ENCODE assay signal across 12 mouse cellular contexts in genomic region chr6:3511612-3512011, GRCm38 (mm10). TPM values are rescaled to one million over a fixed set of nuclear protein-coding genes. Genes with fewer than 3 reads are reported as not detected.
DNase-seq lines count a peak whose midpoint lies in the region; ATAC-seq lines count a peak whose summit lies in the region.
"Had no signal": no experiment of that assay in that cellular context is flagged by ENCODE, and none has a peak within 500 bp of the region (broad histone marks: within the 10 kb centered on the region; RNA-seq: fewer than 3 reads in every experiment).

No protein-coding gene starts in this region.

- H3K27ac ChIP-seq in embryonic facial prominence, embryonic 12.5 days = 0 out of 2 replicates have a peak overlapping the region, but pooled peaks have one; percentile 30
- no peak overlapping the region for H3K27ac ChIP-seq in limb, embryonic 11.5 days (replicated peaks; ENCODE audit: low read depth, low read length)
- H3K27ac ChIP-seq: liver, embryonic 15.5 days had no signal

- no peaks in the 10 kb centered on the region for H3K9me3 ChIP-seq in embryonic facial prominence, embryonic 12.5 days
- no peaks in the 10 kb centered on the region for H3K9me3 ChIP-seq in limb, embryonic 11.5 days (ENCODE audit: control insufficient read depth, low read length)
- H3K9me3 ChIP-seq: liver, embryonic 15.5 days had no signal

- H3K4me3 ChIP-seq in embryonic facial prominence, embryonic 12.5 days = no peak overlapping the region
- no peak overlapping the region for H3K4me3 ChIP-seq in limb, embryonic 11.5 days (ENCODE audit: low read depth, low read length)
- H3K4me3 ChIP-seq: liver, embryonic 15.5 days had no signal

- H3K4me2 ChIP-seq in embryonic facial prominence, embryonic 12.5 days (replicated peaks) = no peak overlapping the region
- no peak overlapping the region for H3K4me2 ChIP-seq in limb, embryonic 11.5 days (ENCODE audit: low read depth, severe bottlenecking)
- H3K4me2 ChIP-seq: liver, embryonic 15.5 days had no signal

- H3K4me1 ChIP-seq in embryonic facial prominence, embryonic 12.5 days = peaks cover 5% of the 10 kb centered on the region
- H3K4me1 ChIP-seq in limb, embryonic 11.5 days (ENCODE audit: control insufficient read depth, insufficient read depth, low read length) = no peaks in the 10 kb centered on the region
- H3K4me1 ChIP-seq: liver, embryonic 15.5 days had no signal

- intact Hi-C loops in gastrocnemius, postnatal 36 days (cut with DNase I) = loop anchor here (10.0 kb wide), 1 partner anchor 233 kb away; no protein-coding TSS in a partner anchor

- DNase-seq in R1 (ENCODE audit: low read depth, low spot score) = peak; percentile 34
- peak; percentile 40 for DNase-seq in brain, adult 2 months (ENCODE audit: low read depth, low spot score)
- peak; percentile 24 for DNase-seq in limb, embryonic 11.5 days (ENCODE audit: low spot score)
- DNase-seq in spleen, postnatal 36 days (ENCODE audit: low spot score in 2 of 2) = no peak
- DNase-seq in urinary bladder, adult 2 months (ENCODE audit: low spot score) = no peak
- no peak for DNase-seq in gastrocnemius, postnatal 36 days
- no peak for DNase-seq in right cerebral cortex, postnatal 10 days (ENCODE audit: low spot score in 2 of 2)
- DNase-seq: heart, adult 18-20 months; kidney, adult 2 months had no signal

- H3K9ac ChIP-seq in embryonic facial prominence, embryonic 12.5 days = no peak overlapping the region
- H3K9ac ChIP-seq in limb, embryonic 11.5 days (ENCODE audit: low read length) = no peak overlapping the region; the same call in 1 of the 2 replicates
- H3K9ac ChIP-seq: liver, embryonic 15.5 days had no signal

- 53% methylated on average over 11 of the region's 11 CpGs for WGBS in embryonic facial prominence, embryonic 12.5 days
- 72% methylated on average over 11 of the region's 11 CpGs for WGBS in limb, embryonic 11.5 days

- no peaks in the 10 kb centered on the region for H3K36me3 ChIP-seq in embryonic facial prominence, embryonic 12.5 days
- H3K36me3 ChIP-seq in limb, embryonic 11.5 days (ENCODE audit: control insufficient read depth, insufficient read depth, low read length) = no peaks in the 10 kb centered on the region
- H3K36me3 ChIP-seq: liver, embryonic 15.5 days had no signal

- no peak for ATAC-seq in embryonic facial prominence, embryonic 12.5 days (ENCODE audit: insufficient number of reproducible peaks, insufficient read depth, low FRiP score, low TSS enrichment)
- no peak for ATAC-seq in limb, embryonic 11.5 days (ENCODE audit: insufficient number of reproducible peaks, low FRiP score, low TSS enrichment, low read depth)

- no peaks in the 10 kb centered on the region for H3K27me3 ChIP-seq in embryonic facial prominence, embryonic 12.5 days
- H3K27me3 ChIP-seq in limb, embryonic 11.5 days (ENCODE audit: control insufficient read depth, insufficient read depth, low read length) = no peaks in the 10 kb centered on the region
- H3K27me3 ChIP-seq: liver, embryonic 15.5 days had no signal

RNA-seq across cellular contexts. Expression of gene Vps50, which starts 13.4 kb away (rescaled TPM):
- 35.8 and 38.2 TPM in 2 replicates for polyA plus RNA-seq in embryonic facial prominence, embryonic 12.5 days (2016; fragmentation: Nextera tagmentation; extraction: Ambion mirVana)
- 31.7 and 35.4 TPM in 2 replicates for polyA plus RNA-seq in limb, embryonic 11.5 days (2014; fragmentation: Nextera tagmentation; extraction: Ambion mirVana)
- polyA plus RNA-seq in urinary bladder, adult 2 months (2012; rRNA removed) = 12.0 and 13.7 TPM in 2 replicates
- 10 to 100 TPM; 16.3 to 17.8 TPM for total RNA-seq in gastrocnemius, postnatal 36 days (2021)

RNA-seq across cellular contexts. Expression of gene Hepacam2, which starts 13.5 kb away (rescaled TPM):
- 0.11 and 0.24 TPM in 2 replicates for polyA plus RNA-seq in embryonic facial prominence, embryonic 12.5 days (2016; fragmentation: Nextera tagmentation; extraction: Ambion mirVana)
- polyA plus RNA-seq in limb, embryonic 11.5 days (2014; fragmentation: Nextera tagmentation; extraction: Ambion mirVana) = 0.31 and 0.72 TPM in 2 replicates
- polyA plus RNA-seq in urinary bladder, adult 2 months (2012; rRNA removed) = 1.1 and 2.0 TPM in 2 replicates
- not detected for total RNA-seq in gastrocnemius, postnatal 36 days (2021)
- total RNA-seq: MEL had no signal
- polyA plus RNA-seq: liver, embryonic 15.5 days had no signal

Comparison
In these comparisons a context has a peak if more than half of its experiments do, and no peak if none do; other contexts are left out.
1. DNase-seq: peak in R1 (single experiment), brain, adult 2 months (single experiment) and limb, embryonic 11.5 days (single experiment); none in spleen, postnatal 36 days (0 of 2), urinary bladder, adult 2 months (single experiment), gastrocnemius, postnatal 36 days (0 of 2) and right cerebral cortex, postnatal 10 days (0 of 2).